Mouse (Mus musculus) kidney, adult 2 months (tissue): ENCODE data around the gene Scn4a. TPM values are rescaled to one million over a fixed set of nuclear protein-coding genes. Genes with fewer than 3 reads are reported as not detected.

Source experiments
- DNase-seq: peaks from one replicate; pipeline ENCODE4 v3.0.0; 2021
- H3K27ac ChIP-seq: fragments of 200-500 bp; 2 replicates; pipeline ENCODE4 v1.5.1; 2012; ENCODE audit warnings: low read depth, low read length, control low read depth, inconsistent platforms; ENCODE audit not compliant: insufficient read depth
- H3K27me3 ChIP-seq: fragments of 200-500 bp; replicated peaks from 2 replicates; pipeline ENCODE4 v1.6.1; 2012; ENCODE audit warnings: mild to moderate bottlenecking, moderate library complexity, low read length, inconsistent platforms; ENCODE audit not compliant: control insufficient read depth, insufficient read depth
- H3K36me3 ChIP-seq: fragments of 200-500 bp; 2 replicates; pipeline ENCODE4 v1.6.1; 2012; ENCODE audit warnings: mild to moderate bottlenecking, moderate library complexity, low read length, inconsistent platforms; ENCODE audit not compliant: control insufficient read depth, insufficient read depth
- H3K4me1 ChIP-seq: fragments of 200-500 bp; 2 replicates; pipeline ENCODE4 v1.6.1; 2011; ENCODE audit warnings: low read length; ENCODE audit not compliant: control insufficient read depth, insufficient read depth
- H3K4me3 ChIP-seq: fragments of 200-500 bp; 2 replicates; pipeline ENCODE4 v1.5.1; 2011; ENCODE audit warnings: mild to moderate bottlenecking, low read depth, low read length, control low read depth; ENCODE audit not compliant: insufficient read depth
- CTCF ChIP-seq: fragments of 200-500 bp; conservative IDR thresholded peaks from 2 replicates; pipeline ENCODE4 v1.5.1; 2011; ENCODE audit warnings: low read depth, mild to moderate bottlenecking, control low read depth, low read length, moderate library complexity, mixed read lengths; ENCODE audit not compliant: insufficient read depth, insufficient read length
- POLR2A ChIP-seq: fragments of 200-500 bp; IDR thresholded peaks from one replicate; pipeline ENCODE4 v1.6.1; 2011; ENCODE audit warnings: low read depth, low read length, control low read depth
- WGBS: fragments of 180-500 bp; shearing (Covaris S2); methylation state at CpG from one replicate; pipeline ENCODE4 v1.1.7; 2018; 5-methylcytosine and 5-hydroxymethylcytosine counted together
- polyA plus RNA-seq: library from polyadenylated mRNA; depleted of rRNA; stranded (reverse); fragments of >200 nt; gene quantifications from 2 replicates; pipeline ENCODE4 v1.2.3, GENCODE M21; 2012; rRNA removed

Gene Scn4a
- polyA plus RNA-seq, 1 experiment = 1.9 TPM

- Histone ChIP-seq H3K27me3 (no peaks in the 10 kb centered on the region), H3K27ac (peak within 1 kb of the TSS; percentile 75), H3K36me3 (no peaks in the 10 kb centered on the region), H3K4me3 (peak within 1 kb of the TSS; percentile 74), H3K4me1 (peaks cover 33% of the 10 kb centered on the region)
- DNase-seq = peak; percentile 100
- TF ChIP-seq POLR2A = peak; percentile 75
- TF ChIP-seq CTCF = no peak
- under 1% methylated on average over 72 of the region's 72 CpGs for WGBS
Measured at GRCm38 (mm10) chr11:106272644-106273310, 80.3 kb downstream of the Scn4a start, which contains the start of gene Smarcd2. TSS of gene Smarcd2 (minus strand) at chr11:106272972.

- Histone ChIP-seq H3K36me3 (no peaks in the 10 kb centered on the region; the same call in 1 of the 2 replicates), H3K27ac (peak overlapping the region; percentile 75), H3K4me1 (peaks cover 40% of the 10 kb centered on the region), H3K4me3 (peak overlapping the region; percentile 74), H3K27me3 (no peaks in the 10 kb centered on the region)
- 1% methylated on average over 41 of the region's 41 CpGs for WGBS
- TF ChIP-seq CTCF (no peak), POLR2A (no peak)
- peak; percentile 63 for DNase-seq
Measured at GRCm38 (mm10) chr11:106271794-106272643, 81.1 kb downstream of the Scn4a start.

GRCm38 (mm10) chr11:106271131-106271793 lies 81.8 kb downstream of the Scn4a start:
- DNase-seq = peak; percentile 29

GRCm38 (mm10) chr11:106269060-106269431 lies 84.0 kb downstream of the Scn4a start:
- TF ChIP-seq CTCF (no peak), POLR2A (no peak)
- WGBS = 29% methylated on average over 3 of the region's 3 CpGs
- peak; percentile 40 for DNase-seq
- Histone ChIP-seq H3K36me3 (peaks cover 11% of the 10 kb centered on the region), H3K4me3 (no peak overlapping the region), H3K4me1 (peaks cover 39% of the 10 kb centered on the region), H3K27ac (peak overlapping the region; percentile 54), H3K27me3 (no peaks in the 10 kb centered on the region)

More at GRCm38 (mm10) chr11:106271131-106271793, 81.8 kb downstream of the Scn4a start:
- peaks cover 41% of the 10 kb centered on the region for H3K4me1 ChIP-seq
- H3K27ac ChIP-seq = peak overlapping the region; percentile 75
- TF ChIP-seq POLR2A = no peak
- H3K4me3 ChIP-seq = peak overlapping the region; percentile 74
- WGBS = 16% methylated on average over 5 of the region's 5 CpGs
- peaks cover 4% of the 10 kb centered on the region for H3K36me3 ChIP-seq
- no peaks in the 10 kb centered on the region for H3K27me3 ChIP-seq

Other genes with a start within 250 kb of the Scn4a start
- gene Gm10840, start 192.4 kb downstream of the Scn4a start, polyA plus RNA-seq = not detected in 2 replicates
- 27.8 and 48.3 TPM in 2 replicates for gene Limd2, start 192.4 kb downstream of the Scn4a start, polyA plus RNA-seq
- 28.4 and 28.5 TPM in 2 replicates for gene Strada, start 151.1 kb downstream of the Scn4a start, polyA plus RNA-seq
- gene Ccdc47, start 136.9 kb downstream of the Scn4a start, polyA plus RNA-seq = 14.0 and 20.6 TPM in 2 replicates
- 8.3 and 10.0 TPM in 2 replicates for gene Ddx42, start 136.4 kb downstream of the Scn4a start, polyA plus RNA-seq
- 11.7 TPM in 2 replicates for gene Ftsj3, start 97.2 kb downstream of the Scn4a start, polyA plus RNA-seq
- gene Psmc5, start 97.1 kb downstream of the Scn4a start, polyA plus RNA-seq = 52.5 and 66.9 TPM in 2 replicates
- 70.0 and 77.9 TPM in 2 replicates for gene Smarcd2, start 80.3 kb downstream of the Scn4a start, polyA plus RNA-seq
- gene Tcam1, start 76.6 kb downstream of the Scn4a start, polyA plus RNA-seq = 0.02 and 0.03 TPM in 2 replicates
- 0.16 TPM in 1 of 2 replicates, not detected in the other for gene Gh, start 51.4 kb downstream of the Scn4a start, polyA plus RNA-seq
- 2.7 and 17.9 TPM in 2 replicates for gene Cd79b, start 38.5 kb downstream of the Scn4a start, polyA plus RNA-seq
- 0.12 and 0.58 TPM in 2 replicates for gene Prr29, start 12.2 kb upstream of the Scn4a start, polyA plus RNA-seq
- 35.0 and 38.1 TPM in 2 replicates for gene Icam2, start 34.8 kb upstream of the Scn4a start, polyA plus RNA-seq
- 12.6 and 15.1 TPM in 2 replicates for gene Ern1, start 134.6 kb upstream of the Scn4a start, polyA plus RNA-seq